In the genomic region with DNA sequence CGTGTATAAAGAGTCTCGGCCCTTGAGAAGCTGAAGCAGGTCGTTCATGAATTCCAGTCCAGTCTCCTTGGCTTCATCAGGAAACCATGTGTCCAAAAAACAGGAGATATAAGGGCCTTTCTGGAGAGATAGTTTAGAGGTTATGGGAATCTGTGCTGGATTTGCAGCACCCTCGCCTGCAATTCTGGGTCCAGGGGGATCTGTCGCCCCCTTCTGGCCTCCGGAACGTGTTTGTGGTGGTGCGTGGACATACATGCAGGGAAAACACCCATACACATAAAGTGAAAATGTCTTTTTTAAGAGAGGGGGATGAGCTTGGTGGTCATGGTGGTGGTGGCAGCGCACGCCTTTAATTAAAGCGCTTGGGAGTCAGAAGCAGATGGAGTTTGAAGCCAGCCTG, we compare ENCODE assay signal across 9 mouse cellular contexts. TPM values are rescaled to one million over a fixed set of nuclear protein-coding genes. Genes with fewer than 3 reads are reported as not detected.
A peak's percentile ranks its signal among the peaks of the same experiment; 100 is the strongest.
DNase-seq lines count a peak whose midpoint lies in the region; ATAC-seq and TF ChIP-seq lines count a peak whose summit lies in the region.
"Had no signal": no experiment of that assay in that cellular context is flagged by ENCODE, and none has a peak within 500 bp of the region (broad histone marks: within the 10 kb centered on the region; RNA-seq: fewer than 3 reads in every experiment).

No protein-coding gene starts in this region.

- peak; percentile 40 for DNase-seq in hindbrain, embryonic 11.5 days (ENCODE audit: low spot score)
- peak; percentile 56 for DNase-seq in ES-E14 (ENCODE audit: low read depth, low spot score)
- no peak for DNase-seq in hindbrain, postnatal 0 days (ENCODE audit: low spot score)
- no peak for DNase-seq in right cerebral cortex, adult 2 months (ENCODE audit: low spot score in 2 of 2)
- no peak for DNase-seq in frontal cortex, postnatal 10 days (ENCODE audit: low spot score in 2 of 2)
- no peak for DNase-seq in right cerebral cortex, adult 18-20 months

- ATAC-seq in hindbrain, embryonic 11.5 days (ENCODE audit: low FRiP score), result no peak
- no peak for ATAC-seq in hindbrain, embryonic 16.5 days
- no peak for ATAC-seq in hindbrain, postnatal 0 days

- no peaks in the 10 kb centered on the region for H3K36me3 ChIP-seq in hindbrain, embryonic 11.5 days (ENCODE audit: control insufficient read depth, insufficient read depth, low read length)
- H3K36me3 ChIP-seq in hindbrain, embryonic 16.5 days (ENCODE audit: control insufficient read depth, insufficient read depth, low read length), result no peaks in the 10 kb centered on the region
- no peaks in the 10 kb centered on the region for H3K36me3 ChIP-seq in ES-E14 (ENCODE audit: control insufficient read depth, insufficient read depth, low read length, poor library complexity, severe bottlenecking)
- H3K36me3 ChIP-seq in hindbrain, postnatal 0 days (ENCODE audit: insufficient read depth, low read length), result no peaks in the 10 kb centered on the region
- no peaks in the 10 kb centered on the region for H3K36me3 ChIP-seq in myocyte (ENCODE audit: control insufficient read depth, insufficient read depth)

- no peak overlapping the region for H3K27ac ChIP-seq in hindbrain, embryonic 11.5 days (ENCODE audit: low read depth, low read length)
- no peak overlapping the region for H3K27ac ChIP-seq in hindbrain, embryonic 16.5 days (ENCODE audit: low read depth, low read length)
- no peak overlapping the region for H3K27ac ChIP-seq in ES-E14 (ENCODE audit: insufficient read depth, low read depth, low read length, poor library complexity, severe bottlenecking)
- H3K27ac ChIP-seq in hindbrain, postnatal 0 days, result no peak overlapping the region

- 59% methylated on average over 11 of the region's 11 CpGs for WGBS in hindbrain, embryonic 11.5 days
- WGBS in hindbrain, embryonic 16.5 days, result 65% methylated on average over 11 of the region's 11 CpGs
- 65% methylated on average over 11 of the region's 11 CpGs for WGBS in hindbrain, postnatal 0 days

- H3K9ac ChIP-seq in hindbrain, embryonic 11.5 days (ENCODE audit: low read depth, low read length), result no peak overlapping the region
- H3K9ac ChIP-seq in hindbrain, embryonic 16.5 days (ENCODE audit: low read depth, low read length), result no peak overlapping the region
- peak overlapping the region; percentile 32; the same call in 1 of the 2 replicates for H3K9ac ChIP-seq in ES-E14 (ENCODE audit: insufficient read depth, low read depth, low read length, poor library complexity, severe bottlenecking)
- H3K9ac ChIP-seq in hindbrain, postnatal 0 days (replicated peaks; ENCODE audit: low read length), result no peak overlapping the region

- H3ac ChIP-seq in myocyte (ENCODE audit: control insufficient read depth, insufficient read length), result no peak overlapping the region

- H3K27me3 ChIP-seq in hindbrain, embryonic 11.5 days (ENCODE audit: control insufficient read depth, insufficient read depth, low read length), result no peaks in the 10 kb centered on the region
- no peaks in the 10 kb centered on the region for H3K27me3 ChIP-seq in hindbrain, embryonic 16.5 days (replicated peaks; ENCODE audit: control insufficient read depth, insufficient read depth, low read length)
- H3K27me3 ChIP-seq in hindbrain, postnatal 0 days (ENCODE audit: insufficient read depth, low read length), result no peaks in the 10 kb centered on the region
- no peaks in the 10 kb centered on the region for H3K27me3 ChIP-seq in myocyte (ENCODE audit: control insufficient read depth, insufficient read depth, insufficient read length)

- in situ Hi-C loops in ES-E14 (cut with MboI; ENCODE audit: low sequenced_read_pairs in 2 of 2, unreplicated experiment in 2 of 2), result no loop called here

- no peaks in the 10 kb centered on the region for H3K9me3 ChIP-seq in hindbrain, embryonic 11.5 days (ENCODE audit: control insufficient read depth, low read length)
- no peaks in the 10 kb centered on the region for H3K9me3 ChIP-seq in hindbrain, embryonic 16.5 days (ENCODE audit: control insufficient read depth, low read length)
- H3K9me3 ChIP-seq in ES-E14 (ENCODE audit: control insufficient read depth, insufficient read depth, low read depth, low read length), result no peaks in the 10 kb centered on the region
- no peaks in the 10 kb centered on the region for H3K9me3 ChIP-seq in hindbrain, postnatal 0 days (ENCODE audit: low read length)

- H3K4me2 ChIP-seq in hindbrain, embryonic 11.5 days (replicated peaks; ENCODE audit: low read depth, low read length), result no peak overlapping the region
- no peak overlapping the region for H3K4me2 ChIP-seq in hindbrain, embryonic 16.5 days (ENCODE audit: low read length)
- H3K4me2 ChIP-seq in hindbrain, postnatal 0 days (ENCODE audit: low read depth, low read length), result no peak overlapping the region
- H3K4me2 ChIP-seq in myocyte (ENCODE audit: low read depth), result no peak overlapping the region

- TF ChIP-seq CTCF in hindbrain, postnatal 0 days (IDR thresholded peaks at IDR 0.05; ENCODE audit: low read depth), result peak; percentile 44

- H3K4me1 ChIP-seq in hindbrain, embryonic 11.5 days (replicated peaks; ENCODE audit: control insufficient read depth, insufficient read depth, low read length), result no peaks in the 10 kb centered on the region; the same call in 1 of the 2 replicates
- peaks cover 23% of the 10 kb centered on the region for H3K4me1 ChIP-seq in hindbrain, embryonic 16.5 days (ENCODE audit: control insufficient read depth, insufficient read depth, low read depth, low read length)
- H3K4me1 ChIP-seq in ES-E14 (ENCODE audit: control insufficient read depth in 2 of 2, insufficient read depth in 2 of 2, low read length in 2 of 2, poor library complexity in 1 of 2), result peaks cover 0 to 15% of the 10 kb centered on the region in 2 experiments; a peak in 1 of 4 replicates
- H3K4me1 ChIP-seq in hindbrain, postnatal 0 days (ENCODE audit: insufficient read depth, low read length), result peaks cover 17% of the 10 kb centered on the region

- no peak for TF ChIP-seq POLR2A in myocyte (IDR thresholded peaks at IDR 0.05; ENCODE audit: insufficient read length, low read depth)

- peaks cover 38% of the 10 kb centered on the region for H3K79me2 ChIP-seq in myocyte (ENCODE audit: control insufficient read depth, insufficient read depth)

- no peak overlapping the region for H3K4me3 ChIP-seq in hindbrain, embryonic 11.5 days (ENCODE audit: low read depth, low read length)
- no peak overlapping the region for H3K4me3 ChIP-seq in hindbrain, embryonic 16.5 days (ENCODE audit: low read length)
- H3K4me3 ChIP-seq in ES-E14 (ENCODE audit: insufficient read depth in 1 of 2, low read depth in 1 of 2, low read length in 2 of 2, poor library complexity in 1 of 2, severe bottlenecking in 1 of 2), result no peak overlapping the region; a peak in 1 of 4 replicates
- no peak overlapping the region for H3K4me3 ChIP-seq in hindbrain, postnatal 0 days (ENCODE audit: low read length)
- H3K4me3 ChIP-seq in myocyte, result peak overlapping the region; percentile 76

TF ChIP-seq in ES-E14, 5 proteins besides CTCF, POLR2A, EP300 and RAD21:
- TF ChIP-seq ZC3H11A (IDR thresholded peaks at IDR 0.05; ENCODE audit: borderline replicate concordance, low read depth, low read length) (no peak), MAFK (IDR thresholded peaks at IDR 0.05; ENCODE audit: insufficient read depth, low read depth, low read length) (no peak)

TF ChIP-seq in myocyte, 11 proteins besides CTCF, POLR2A, EP300 and RAD21 (continues in another document):
- TF ChIP-seq CEBPB (IDR thresholded peaks at IDR 0.05; ENCODE audit: insufficient read depth, poor library complexity, severe bottlenecking), result no peak
- TF ChIP-seq MAX (IDR thresholded peaks at IDR 0.05; ENCODE audit: low read depth), result no peak
- TF ChIP-seq E2F4 (IDR thresholded peaks at IDR 0.05; ENCODE audit: insufficient read depth), result no peak
- no peak for TF ChIP-seq REST (IDR thresholded peaks at IDR 0.05; ENCODE audit: insufficient read depth, insufficient read length)
- TF ChIP-seq TCF12 (IDR thresholded peaks at IDR 0.05; ENCODE audit: insufficient read depth, poor library complexity, severe bottlenecking), result no peak
- no peak for TF ChIP-seq USF1 (IDR thresholded peaks at IDR 0.05; ENCODE audit: low read depth)

RNA-seq across cellular contexts. Expression of a gene that starts 1.0 kb away (rescaled TPM):
- 57.4 and 66.4 TPM in 2 replicates for polyA plus RNA-seq in hindbrain, embryonic 11.5 days (2014; fragmentation: Nextera tagmentation; extraction: Ambion mirVana)
- 93.2 and 102 TPM in 2 replicates for polyA plus RNA-seq in hindbrain, embryonic 16.5 days (2015; fragmentation: Nextera tagmentation; extraction: Ambion mirVana)
- total RNA-seq in ES-E14 (2012; rRNA removed), result 134 and 169 TPM in 2 replicates
- 265 and 324 TPM in 2 replicates for total RNA-seq in hindbrain, postnatal 0 days (2014; rRNA removed)
- 69.5 and 70.7 TPM in 2 replicates for polyA plus RNA-seq in hindbrain, postnatal 0 days (2015; fragmentation: Nextera tagmentation; extraction: Ambion mirVana)
- polyA plus RNA-seq in myocyte (2012; fragmentation: generic; extraction: Trizol), result 222 TPM

RNA-seq across cellular contexts. Expression of a gene that starts 6.4 kb away (rescaled TPM):
- 0.12 TPM in 1 of 2 replicates, not detected in the other for polyA plus RNA-seq in hindbrain, embryonic 11.5 days (2014; fragmentation: Nextera tagmentation; extraction: Ambion mirVana)
- not detected in 2 replicates for polyA plus RNA-seq in hindbrain, embryonic 16.5 days (2015; fragmentation: Nextera tagmentation; extraction: Ambion mirVana)
- 4.6 and 7.8 TPM in 2 replicates for total RNA-seq in ES-E14 (2012; rRNA removed)
- total RNA-seq in hindbrain, postnatal 0 days (2014; rRNA removed), result not detected in 2 replicates
- not detected in 2 replicates for polyA plus RNA-seq in hindbrain, postnatal 0 days (2015; fragmentation: Nextera tagmentation; extraction: Ambion mirVana)
- 71.1 TPM for polyA plus RNA-seq in myocyte (2012; fragmentation: generic; extraction: Trizol)
- polyA plus RNA-seq: cortical plate, adult 2 months had no signal

RNA-seq across cellular contexts. Expression of a gene that starts 18.1 kb away (rescaled TPM):
- polyA plus RNA-seq in hindbrain, embryonic 11.5 days (2014; fragmentation: Nextera tagmentation; extraction: Ambion mirVana), result not detected in 2 replicates
- not detected in 2 replicates for polyA plus RNA-seq in hindbrain, embryonic 16.5 days (2015; fragmentation: Nextera tagmentation; extraction: Ambion mirVana)
- total RNA-seq in ES-E14 (2012; rRNA removed), result 0.54 TPM in 1 of 2 replicates, not detected in the other
- not detected in 2 replicates for total RNA-seq in hindbrain, postnatal 0 days (2014; rRNA removed)
- not detected in 2 replicates for polyA plus RNA-seq in hindbrain, postnatal 0 days (2015; fragmentation: Nextera tagmentation; extraction: Ambion mirVana)
- polyA plus RNA-seq in myocyte (2012; fragmentation: generic; extraction: Trizol), result 0.04 TPM
- polyA plus RNA-seq: cortical plate, adult 2 months had no signal

RNA-seq across cellular contexts. Expression of a gene that starts 39.3 kb away (rescaled TPM):
- 25.4 and 26.8 TPM in 2 replicates for polyA plus RNA-seq in hindbrain, embryonic 11.5 days (2014; fragmentation: Nextera tagmentation; extraction: Ambion mirVana)
- 33.0 and 38.5 TPM in 2 replicates for polyA plus RNA-seq in hindbrain, embryonic 16.5 days (2015; fragmentation: Nextera tagmentation; extraction: Ambion mirVana)
- 44.8 and 45.3 TPM in 2 replicates for total RNA-seq in ES-E14 (2012; rRNA removed)
- 24.9 and 26.2 TPM in 2 replicates for total RNA-seq in hindbrain, postnatal 0 days (2014; rRNA removed)
- polyA plus RNA-seq in hindbrain, postnatal 0 days (2015; fragmentation: Nextera tagmentation; extraction: Ambion mirVana), result 30.2 and 34.5 TPM in 2 replicates
- polyA plus RNA-seq in myocyte (2012; fragmentation: generic; extraction: Trizol), result 96.5 TPM

RNA-seq across cellular contexts. Expression of a gene that starts 39.4 kb away (rescaled TPM):
- polyA plus RNA-seq in hindbrain, embryonic 11.5 days (2014; fragmentation: Nextera tagmentation; extraction: Ambion mirVana), result 133 and 140 TPM in 2 replicates
- 115 and 122 TPM in 2 replicates for polyA plus RNA-seq in hindbrain, embryonic 16.5 days (2015; fragmentation: Nextera tagmentation; extraction: Ambion mirVana)
- 205 and 274 TPM in 2 replicates for total RNA-seq in ES-E14 (2012; rRNA removed)
- total RNA-seq in hindbrain, postnatal 0 days (2014; rRNA removed), result 79.1 and 106 TPM in 2 replicates
- polyA plus RNA-seq in hindbrain, postnatal 0 days (2015; fragmentation: Nextera tagmentation; extraction: Ambion mirVana), result 97.1 and 99.1 TPM in 2 replicates
- polyA plus RNA-seq in myocyte (2012; fragmentation: generic; extraction: Trizol), result 182 TPM

Comparison
In these comparisons a context has a peak if more than half of its experiments do, and no peak if none do; other contexts are left out.
1. DNase-seq: peak in hindbrain, embryonic 11.5 days (single experiment) and ES-E14 (single experiment); none in hindbrain, postnatal 0 days (single experiment), right cerebral cortex, adult 2 months (0 of 2), frontal cortex, postnatal 10 days (0 of 2) and right cerebral cortex, adult 18-20 months (single experiment).
2. RNA of a gene that starts 6.4 kb away (polyA plus RNA-seq): 71.1 TPM in myocyte (single experiment); 0.12 TPM in hindbrain, embryonic 11.5 days, not detected in hindbrain, embryonic 16.5 days and not detected in hindbrain, postnatal 0 days; every median in the first group is over 10 times any median in the second.